Mouse (Mus musculus): ENCODE data around the gene Samd4.

The Samd4 gene

GRCm38 (mm10) chr14:47000096-47000736 is 117.6 kb downstream of the Samd4 start:
- in situ Hi-C loops (cut with MboI, MseI) = no loop called here

- in situ Hi-C loops (cut with MboI, MseI) = no loop called here
Measured at GRCm38 (mm10) chr14:47000786-47001761, 118.4 kb downstream of the Samd4 start.

GRCm38 (mm10) chr14:47004161-47004560 is 121.5 kb downstream of the Samd4 start:
- in situ Hi-C loops (cut with MboI, MseI) = no loop called here

- in situ Hi-C loops (cut with MboI, MseI) = no loop called here
Measured at GRCm38 (mm10) chr14:47011171-47012139, 128.8 kb downstream of the Samd4 start.

GRCm38 (mm10) chr14:47015618-47016017 is 133.0 kb downstream of the Samd4 start:
- in situ Hi-C loops (cut with MboI, MseI) = no loop called here

GRCm38 (mm10) chr14:47017658-47018057 is 135.0 kb downstream of the Samd4 start:
- in situ Hi-C loops (cut with MboI, MseI) = no loop called here

- in situ Hi-C loops (cut with MboI, MseI) = no loop called here
Measured at GRCm38 (mm10) chr14:47020886-47021285, 138.2 kb downstream of the Samd4 start.

GRCm38 (mm10) chr14:47023529-47023928 is 140.9 kb downstream of the Samd4 start:
- in situ Hi-C loops (cut with MboI, MseI) = no loop called here

GRCm38 (mm10) chr14:47027431-47028118 is 144.9 kb downstream of the Samd4 start:
- in situ Hi-C loops (cut with MboI, MseI) = no loop called here

- in situ Hi-C loops (cut with MboI, MseI) = no loop called here
Measured at GRCm38 (mm10) chr14:47031542-47031941, 148.9 kb downstream of the Samd4 start.

- in situ Hi-C loops (cut with MboI, MseI) = no loop called here
Measured at GRCm38 (mm10) chr14:47032140-47032539, 149.5 kb downstream of the Samd4 start.

- in situ Hi-C loops (cut with MboI, MseI) = no loop called here
Measured at GRCm38 (mm10) chr14:47033423-47033822, 150.8 kb downstream of the Samd4 start.

- in situ Hi-C loops (cut with MboI, MseI) = no loop called here
Measured at GRCm38 (mm10) chr14:47041699-47042098, 159.0 kb downstream of the Samd4 start.

- in situ Hi-C loops (cut with MboI, MseI) = no loop called here
Measured at GRCm38 (mm10) chr14:47049051-47049450, 166.4 kb downstream of the Samd4 start.

GRCm38 (mm10) chr14:47051743-47052610 is 169.3 kb downstream of the Samd4 start:
- in situ Hi-C loops (cut with MboI, MseI) = no loop called here

- in situ Hi-C loops (cut with MboI, MseI) = no loop called here
Measured at GRCm38 (mm10) chr14:47053101-47053500, 170.4 kb downstream of the Samd4 start.

GRCm38 (mm10) chr14:47053824-47054223 is 171.2 kb downstream of the Samd4 start:
- in situ Hi-C loops (cut with MboI, MseI) = no loop called here

GRCm38 (mm10) chr14:47058969-47059368 is 176.3 kb downstream of the Samd4 start:
- in situ Hi-C loops (cut with MboI, MseI) = no loop called here

GRCm38 (mm10) chr14:47065067-47065466 is 182.4 kb downstream of the Samd4 start:
- in situ Hi-C loops (cut with MboI, MseI) = no loop called here

GRCm38 (mm10) chr14:47066901-47067300 is 184.2 kb downstream of the Samd4 start:
- in situ Hi-C loops (cut with MboI, MseI) = no loop called here
